Mouse (Mus musculus): Measurements from ENCODE around the gene Omt2a.
"Not testable (repeated sequence)": the region's sequence is repeated elsewhere in the genome, so short reads cannot be mapped to it uniquely, and the experiment has no call there.

DNA sequence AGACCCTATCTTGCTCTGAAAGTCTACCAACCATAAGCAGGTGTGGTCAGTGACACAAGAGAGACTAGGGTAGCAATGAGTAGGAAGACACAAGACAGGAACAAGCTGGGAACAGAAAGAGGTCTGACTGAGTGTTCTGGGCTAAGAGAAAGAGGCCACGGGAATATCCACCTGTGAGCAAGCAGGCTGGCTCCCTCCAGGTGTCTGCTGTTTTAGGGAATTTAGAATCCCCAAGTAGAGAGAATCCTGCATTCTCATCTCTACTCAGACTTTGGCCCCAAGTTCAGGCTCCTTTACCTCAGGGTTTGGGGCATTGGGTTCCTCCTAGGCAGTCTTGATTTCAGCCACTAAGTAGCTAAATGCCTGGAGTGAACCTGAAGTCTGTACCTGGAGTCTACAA, 12.7 kb upstream of the Omt2a start, which contains the start of gene Omt2b:
- TF ChIP-seq CTCF (IDR thresholded peaks at IDR 0.05; ENCODE audit: low read depth); EP300 (optimal IDR thresholded peaks at IDR 0.05): not testable (repeated sequence)
